Mouse (Mus musculus) cerebellum, postnatal 4 days (tissue): ENCODE data around the gene Unc45a.

Experiments
- DNase-seq, 2 experiments: peaks; one replicate each; pipeline ENCODE4 v3.0.0; 2022; ENCODE audit warnings: low spot score in 2 of 2, mixed read lengths in 1 of 2

Gene Unc45a

DNA sequence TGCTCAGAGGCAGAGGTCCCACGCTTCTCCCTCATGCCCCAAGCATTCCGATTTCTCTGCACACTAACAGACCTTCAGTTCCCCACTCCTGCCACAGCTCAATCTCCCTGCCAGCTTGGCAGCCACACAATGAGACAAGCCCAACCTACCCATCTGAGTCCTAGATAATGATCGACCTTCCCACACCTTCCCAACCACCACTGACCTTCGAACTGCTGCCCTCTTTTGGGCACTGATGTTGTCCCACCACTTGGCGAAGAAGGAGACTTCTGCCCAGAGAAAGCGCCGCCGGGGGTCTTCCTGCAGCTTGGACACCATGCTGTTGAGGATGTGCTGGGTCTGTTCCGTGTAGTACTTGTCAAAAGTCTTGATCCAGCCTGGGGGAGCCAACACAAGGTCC lies 27.2 kb upstream of the Unc45a start:
- DNase-seq: no peak

DNA sequence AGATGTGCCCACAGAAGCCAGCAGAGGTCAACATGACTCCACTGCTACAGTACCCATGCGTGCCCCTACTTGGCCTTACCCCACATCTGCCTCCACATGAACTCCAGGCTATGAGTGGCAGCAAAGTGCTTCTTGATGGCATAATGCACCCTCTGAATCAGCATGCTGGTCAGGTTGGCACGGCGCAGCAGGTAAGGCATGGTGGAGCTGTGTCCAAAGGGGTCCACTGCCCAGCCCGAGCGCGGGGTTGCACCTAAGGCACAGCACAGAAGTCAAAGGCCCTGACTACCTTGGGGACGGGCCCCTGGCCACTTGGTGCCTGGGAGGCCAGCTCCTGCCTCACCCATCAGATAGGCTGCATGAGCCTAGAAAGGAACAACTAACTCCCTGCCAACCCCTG lies 26.4 kb upstream of the Unc45a start:
- no peak for DNase-seq

DNA sequence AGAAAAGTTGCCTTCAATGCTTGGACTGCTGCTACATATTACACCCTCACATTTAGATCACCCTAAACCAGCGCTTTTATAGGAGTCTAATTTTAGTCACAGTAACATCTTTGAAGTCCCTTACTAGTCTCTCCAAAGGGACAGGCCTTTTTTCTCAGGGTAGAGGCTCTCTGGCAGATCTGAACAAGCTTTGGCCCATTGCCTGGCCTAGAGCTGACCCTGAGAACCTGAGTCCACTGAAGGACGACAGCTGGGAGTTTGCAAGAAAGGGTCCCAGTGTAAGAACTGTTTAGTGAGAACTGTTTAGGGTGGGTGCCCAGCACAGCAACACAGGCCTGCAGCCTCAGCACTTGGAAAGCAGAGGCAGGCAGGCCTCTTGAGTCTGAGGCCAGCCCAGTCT lies 25.0 kb upstream of the Unc45a start:
- DNase-seq: no peak

DNA sequence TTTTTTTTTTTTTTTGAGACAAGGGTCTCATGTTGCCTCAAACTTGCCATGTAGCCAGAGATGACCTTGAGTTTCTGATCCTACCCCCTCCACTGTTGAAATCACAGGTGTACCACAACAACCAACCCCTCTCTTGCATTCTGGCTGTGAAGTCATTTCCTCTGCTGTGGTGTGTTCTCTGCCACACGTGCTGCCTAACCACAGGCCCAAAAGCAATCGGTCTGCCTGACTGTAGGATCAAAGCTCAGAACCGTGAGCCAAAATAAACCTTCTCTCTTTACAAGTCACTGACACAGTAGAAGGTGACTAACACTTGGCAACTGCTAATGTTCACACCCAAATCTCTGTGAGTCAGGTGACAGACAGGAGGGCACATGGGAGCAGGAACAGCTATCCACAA lies 19.6 kb upstream of the Unc45a start:
- DNase-seq: no peak

DNA sequence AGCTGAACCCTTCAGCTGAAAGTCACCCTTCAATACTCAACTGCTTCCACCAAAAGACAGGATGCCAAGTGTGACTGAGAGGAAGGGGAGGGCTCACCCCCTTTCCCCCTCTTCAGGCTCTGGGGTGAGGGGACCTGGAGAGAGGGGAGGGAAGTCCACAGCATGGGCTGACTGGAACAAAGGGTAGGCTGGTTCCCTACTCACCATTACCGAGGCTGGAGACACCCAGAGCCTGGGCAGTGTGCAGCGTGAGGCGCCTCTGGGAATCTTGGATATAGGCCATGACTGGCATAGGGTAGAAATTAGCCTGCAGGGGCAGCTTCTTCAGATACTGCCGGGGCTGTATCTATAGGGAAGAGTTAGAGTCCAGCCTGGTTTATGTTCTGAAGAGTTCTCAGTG lies 17.2 kb upstream of the Unc45a start:
- DNase-seq: no peak

DNA sequence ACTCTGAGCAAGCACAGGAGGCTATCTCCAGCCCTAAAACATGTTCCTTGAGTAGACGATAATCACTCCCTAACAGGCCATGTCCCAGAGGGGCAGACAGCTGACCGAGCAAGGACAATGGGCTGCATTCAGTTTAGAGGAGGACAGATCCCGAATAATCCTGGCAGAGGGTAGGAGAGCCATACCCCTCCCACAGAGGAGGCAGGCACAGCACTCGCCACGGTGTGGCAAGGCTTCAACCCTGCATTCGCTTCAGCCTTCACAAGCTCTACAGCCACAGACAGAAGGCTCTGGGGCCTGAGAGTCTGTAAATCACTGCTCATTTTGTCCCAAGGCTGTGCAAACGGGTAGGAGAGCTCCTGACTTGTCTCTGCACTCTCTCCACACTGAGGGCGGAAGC lies 16.4 kb upstream of the Unc45a start:
- no peak for DNase-seq

DNA sequence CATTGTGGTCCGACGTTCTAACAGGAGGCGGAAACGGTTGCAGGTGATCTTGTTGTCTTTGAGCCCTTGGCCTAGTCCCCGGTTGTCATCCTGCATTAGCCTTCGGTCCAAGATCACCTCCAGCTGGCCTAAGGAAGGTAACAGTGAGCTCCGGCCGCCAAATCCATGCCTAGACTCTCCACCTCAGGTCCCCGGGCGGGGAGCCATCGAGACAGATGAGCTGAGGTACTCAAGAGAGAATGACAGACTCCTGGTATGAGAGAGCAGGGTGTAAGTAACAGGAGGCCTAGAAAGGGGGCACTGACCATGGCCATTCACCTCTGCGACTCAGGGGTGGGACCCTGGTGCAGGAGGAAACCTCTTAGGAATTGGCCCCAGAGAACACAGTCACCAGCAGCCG lies 15.5 kb upstream of the Unc45a start:
- DNase-seq: no peak

DNA sequence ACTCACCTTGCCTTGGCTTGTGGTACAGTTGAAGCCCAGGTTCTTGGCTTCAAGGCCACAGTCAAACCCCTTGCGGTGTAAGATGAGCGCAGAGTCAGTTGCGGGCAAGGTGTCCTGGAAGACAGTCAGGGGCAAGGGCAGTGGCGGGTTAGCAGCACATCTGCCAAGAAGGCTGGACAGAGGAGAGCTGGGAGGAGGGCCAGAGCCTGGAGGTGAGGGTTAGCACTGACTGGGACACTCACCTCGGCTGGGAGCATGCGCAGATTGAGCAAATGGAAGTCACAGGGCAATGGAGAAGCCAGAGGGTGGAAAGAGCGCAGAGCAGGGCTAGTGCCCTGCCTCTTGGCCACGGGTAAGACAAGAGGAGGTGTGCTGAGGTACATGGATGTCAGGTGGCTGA lies 12.1 kb upstream of the Unc45a start:
- no peak for DNase-seq

DNA sequence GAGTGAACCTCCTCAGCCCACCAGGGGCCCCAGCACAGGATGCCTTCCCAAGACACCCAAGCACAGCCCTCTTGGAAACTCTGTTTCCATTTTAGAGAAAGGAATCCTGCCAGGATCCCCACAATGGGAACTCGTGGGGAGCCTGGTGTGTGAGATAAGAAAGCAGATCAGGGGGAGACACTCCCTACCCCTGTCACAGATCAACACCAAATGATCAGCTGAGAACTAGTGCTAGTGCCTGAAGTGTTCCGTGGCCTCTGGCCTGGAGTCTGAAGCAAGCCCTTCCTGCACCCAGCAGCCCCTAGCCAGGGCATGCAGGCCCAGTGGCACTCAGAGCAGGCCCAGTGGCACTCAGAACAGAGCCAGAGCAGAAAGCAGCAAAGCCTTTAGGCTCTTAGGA lies 10.0 kb upstream of the Unc45a start:
- DNase-seq: no peak

DNA sequence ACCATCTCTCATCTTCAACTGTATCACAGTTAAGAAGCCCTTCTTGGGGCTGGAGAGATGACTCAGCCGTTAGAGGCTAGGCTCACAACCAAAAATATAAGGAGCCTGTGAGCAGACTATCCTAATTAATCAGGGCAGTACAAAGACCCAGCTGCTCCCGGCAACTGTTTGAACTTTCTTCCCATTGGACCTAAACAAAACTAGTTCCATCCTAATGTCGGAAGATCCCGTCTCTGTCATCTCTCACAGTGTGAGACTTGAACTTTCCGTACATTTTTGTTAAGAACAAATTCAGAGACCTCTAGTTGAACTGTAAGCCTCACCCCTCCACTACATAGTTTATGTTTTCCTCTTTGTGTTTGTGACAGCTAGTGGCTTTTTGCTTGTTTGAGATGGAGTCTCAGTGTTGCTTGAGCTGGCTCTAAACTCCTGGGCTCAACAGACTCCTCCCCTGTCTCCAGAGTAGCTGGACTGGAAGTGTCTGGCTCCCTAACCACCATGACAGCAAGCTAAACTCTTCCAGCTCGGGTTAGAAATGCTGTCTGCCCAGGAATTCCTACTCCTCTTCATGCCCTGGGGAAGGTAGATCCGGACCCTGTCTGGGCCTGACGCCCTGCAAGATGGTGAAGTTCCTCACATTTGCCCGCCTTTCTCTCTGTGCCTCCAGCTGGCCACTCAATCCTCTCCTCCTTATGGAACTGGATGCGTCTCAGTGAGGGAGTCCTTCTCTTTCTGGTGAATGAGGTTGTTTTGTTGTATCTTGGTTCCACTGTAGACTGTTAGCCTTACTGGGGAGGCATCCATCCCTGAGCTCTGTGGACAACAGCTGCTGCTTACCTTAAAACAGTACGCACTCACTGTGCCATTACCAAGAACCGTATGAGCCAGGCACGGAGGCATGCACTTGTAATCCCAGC lies 7.1 kb upstream of the Unc45a start:
- no peak for DNase-seq

DNA sequence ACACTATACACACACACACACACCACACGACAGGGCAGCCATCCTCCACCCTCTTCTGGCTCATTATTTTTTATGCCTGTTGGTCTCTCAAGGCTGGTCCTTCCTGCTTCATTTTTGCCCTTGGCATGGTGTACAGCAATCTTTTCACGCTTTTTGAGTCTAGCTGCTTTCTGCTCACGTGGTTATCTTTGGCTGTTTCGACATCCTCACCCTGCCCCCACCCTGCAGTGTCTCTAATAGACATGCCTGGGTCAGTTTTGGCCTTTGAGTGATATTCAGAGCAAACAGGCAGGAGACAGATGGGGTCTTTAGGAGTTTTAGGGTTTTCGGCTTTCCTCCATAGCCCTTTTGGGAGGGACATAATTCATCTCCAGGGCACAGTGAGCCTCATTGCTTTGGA lies 6.0 kb upstream of the Unc45a start:
- DNase-seq: no peak

DNA sequence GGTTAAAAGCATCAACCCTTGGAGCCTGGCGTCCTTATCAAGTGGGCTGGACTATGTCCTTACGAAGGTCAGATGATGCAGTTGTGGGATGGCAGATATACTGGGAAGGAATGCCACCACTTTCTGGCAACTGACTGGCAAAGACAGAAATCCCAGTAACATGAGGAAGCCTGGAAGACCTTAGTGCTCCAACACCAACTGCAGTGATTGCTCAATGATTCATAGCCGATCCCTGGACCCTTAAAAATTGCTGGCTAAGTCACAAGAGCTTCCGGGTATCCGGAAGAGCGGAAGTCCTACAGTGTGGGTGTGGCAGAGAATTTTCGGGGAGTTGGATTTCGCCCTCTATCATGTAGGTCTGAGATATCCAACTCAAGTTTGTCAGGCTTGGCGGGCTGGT lies 5.4 kb upstream of the Unc45a start:
- DNase-seq: no peak

DNA sequence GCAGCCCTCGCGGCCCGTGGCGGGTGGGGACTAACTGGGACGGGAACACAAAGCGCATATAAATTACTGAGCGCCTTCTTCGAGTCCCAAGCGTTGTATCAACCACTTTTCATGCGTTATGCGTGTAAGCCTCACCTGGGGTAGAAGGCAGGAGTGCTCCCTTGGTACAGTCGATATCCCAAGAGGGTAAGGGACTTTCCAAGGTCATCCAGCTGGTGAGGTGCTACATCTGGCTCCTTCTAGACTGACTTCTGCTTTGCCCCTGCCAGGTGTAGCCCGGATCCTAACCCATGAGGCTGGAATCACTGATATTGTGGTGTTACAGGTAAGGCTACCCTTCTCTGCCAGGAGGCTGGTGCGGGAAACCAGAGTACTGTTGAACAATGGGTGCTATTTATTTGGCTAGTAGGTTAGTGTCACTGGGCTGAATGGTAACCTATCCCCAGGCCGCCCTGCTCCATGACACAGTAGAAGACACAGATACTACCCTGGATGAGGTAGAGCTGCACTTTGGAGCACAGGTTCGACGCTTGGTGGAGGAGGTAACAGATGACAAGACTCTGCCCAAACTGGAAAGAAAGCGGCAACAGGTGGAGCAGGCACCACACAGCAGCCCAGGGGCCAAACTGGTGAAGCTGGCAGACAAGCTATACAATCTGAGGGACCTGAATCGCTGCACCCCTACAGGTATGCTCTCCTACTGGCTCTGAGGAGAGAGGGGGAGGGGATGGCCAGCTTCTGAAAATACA lies 2.6 kb upstream of the Unc45a start:
- DNase-seq: no peak

DNA sequence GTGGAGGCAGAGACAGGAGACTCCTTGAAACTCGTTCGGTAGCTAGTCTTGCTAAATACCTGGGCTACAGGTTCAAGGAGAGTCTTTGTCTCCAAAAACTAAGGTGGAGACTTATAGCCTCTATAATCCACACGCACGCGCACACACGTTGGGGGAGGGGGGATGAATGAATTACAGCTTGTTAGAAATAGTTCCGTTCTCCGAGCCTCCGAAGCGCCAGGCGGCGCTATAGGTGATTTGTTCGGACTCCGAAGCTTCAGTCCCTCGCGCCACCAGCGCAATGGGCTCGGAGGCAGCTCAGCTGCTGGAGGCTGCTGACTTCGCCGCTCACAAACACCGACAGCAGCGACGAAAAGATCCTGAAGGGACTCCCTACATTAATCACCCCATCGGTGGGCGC lies 2.1 kb upstream of the Unc45a start, which contains the start of gene Hddc3:
Gene Hddc3 (plus strand): TSS at position 247 of the 400 bp plus-strand sequence.
- peak; percentile 91 to 97 for DNase-seq

DNA sequence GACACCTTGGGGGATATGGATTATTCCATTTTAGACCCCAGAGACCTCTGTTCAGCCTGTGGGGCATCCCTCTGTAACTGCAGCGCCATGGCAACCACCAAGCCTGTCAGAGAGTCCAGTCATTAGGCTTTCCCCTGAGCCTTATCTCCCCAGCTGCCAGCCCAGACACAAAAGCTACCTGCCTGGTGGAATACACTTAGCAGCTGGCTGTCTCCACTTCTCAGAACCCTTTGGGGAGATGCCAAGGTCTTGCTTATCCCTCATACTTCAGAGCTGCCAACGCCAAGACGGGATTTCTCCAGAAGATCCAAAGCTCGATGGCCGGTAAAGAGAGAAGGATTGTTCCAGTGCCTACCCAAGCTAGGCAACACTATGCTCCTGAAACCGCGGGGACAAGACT lies 988 bp upstream of the Unc45a start:
- DNase-seq: no peak

DNA sequence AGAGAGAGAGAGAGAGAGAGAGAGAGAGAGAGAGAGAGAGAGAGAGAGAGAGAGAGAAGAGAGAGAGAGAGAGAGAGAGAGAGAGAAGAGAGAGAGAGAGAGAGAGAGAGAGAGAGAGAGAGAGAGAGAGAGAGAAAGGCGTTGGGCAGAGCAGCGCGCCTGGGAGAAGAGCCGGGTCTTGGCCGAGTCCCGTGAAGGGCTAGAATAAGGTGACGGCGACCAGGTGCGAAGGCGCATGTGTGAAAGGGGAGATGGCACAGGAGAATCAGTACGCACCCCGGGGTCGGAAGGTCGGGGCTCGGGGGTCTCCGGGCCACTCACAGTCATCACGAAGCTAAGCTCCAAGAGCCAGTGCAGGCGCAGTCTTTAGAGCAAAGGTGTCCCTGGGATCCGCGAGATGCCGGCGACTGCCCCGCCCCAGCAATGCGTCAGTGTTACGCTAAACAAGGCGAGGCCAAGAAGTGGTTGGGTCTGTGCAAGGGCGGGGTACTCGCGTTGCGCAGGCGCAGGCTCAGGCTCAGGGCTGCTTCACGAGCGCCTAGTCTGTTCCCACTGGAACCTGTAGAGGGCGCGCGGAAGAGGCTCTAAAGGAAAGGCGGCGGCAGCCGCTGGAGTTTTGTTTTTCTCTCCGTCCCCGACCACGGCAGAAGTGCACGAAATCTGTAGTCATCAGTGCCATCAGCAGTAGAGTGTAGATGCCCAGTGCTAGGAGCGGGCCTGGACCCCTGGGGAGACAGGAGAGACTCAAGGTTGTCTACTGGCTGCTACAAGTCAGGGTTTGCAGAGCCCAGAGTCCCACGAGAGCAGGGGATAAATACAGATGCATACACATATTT lies 794 bp downstream of the Unc45a start:
- DNase-seq: peak; percentile 95 to 98

DNA sequence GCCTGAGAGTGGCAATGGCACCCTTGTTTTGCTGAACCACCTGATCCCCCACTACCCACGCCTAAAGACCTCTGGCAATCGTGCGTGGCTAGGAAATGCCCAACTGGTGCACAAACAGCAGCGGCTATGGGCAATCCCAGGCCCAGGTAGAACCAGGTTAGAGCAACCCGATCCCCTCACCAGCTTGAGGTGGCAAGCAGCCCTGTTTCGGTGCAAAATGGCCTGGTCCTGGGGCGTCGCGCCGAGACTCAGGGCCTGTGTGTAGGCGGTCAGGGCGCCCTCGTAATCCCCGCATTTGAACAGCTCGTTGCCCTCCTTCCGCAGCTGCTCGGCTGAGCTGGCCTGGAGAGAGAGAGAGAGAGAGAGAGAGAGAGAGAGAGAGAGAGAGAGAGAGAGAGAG lies 1.4 kb downstream of the Unc45a start:
- DNase-seq: peak in 1 of 2 experiments; percentile 40

DNA sequence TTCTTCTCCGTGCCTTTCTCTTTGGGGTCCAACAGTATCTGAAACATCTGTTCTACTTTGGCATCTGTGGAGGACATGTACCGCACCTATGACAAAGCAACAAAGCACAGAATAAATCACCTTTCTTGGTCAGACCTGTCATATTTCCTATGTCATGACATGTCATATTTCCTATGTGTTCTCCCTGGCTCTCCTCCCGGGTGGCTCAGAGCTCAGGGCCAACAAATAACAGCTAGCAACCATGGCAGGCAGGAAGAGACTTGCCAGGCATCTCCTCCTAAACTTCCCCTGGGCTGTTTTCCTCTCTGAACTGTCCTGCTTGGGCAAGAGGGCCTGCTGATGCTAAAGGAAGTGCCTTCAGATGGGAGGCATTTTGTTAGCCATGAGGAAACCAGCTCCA lies 3.9 kb downstream of the Unc45a start:
- DNase-seq: no peak

DNA sequence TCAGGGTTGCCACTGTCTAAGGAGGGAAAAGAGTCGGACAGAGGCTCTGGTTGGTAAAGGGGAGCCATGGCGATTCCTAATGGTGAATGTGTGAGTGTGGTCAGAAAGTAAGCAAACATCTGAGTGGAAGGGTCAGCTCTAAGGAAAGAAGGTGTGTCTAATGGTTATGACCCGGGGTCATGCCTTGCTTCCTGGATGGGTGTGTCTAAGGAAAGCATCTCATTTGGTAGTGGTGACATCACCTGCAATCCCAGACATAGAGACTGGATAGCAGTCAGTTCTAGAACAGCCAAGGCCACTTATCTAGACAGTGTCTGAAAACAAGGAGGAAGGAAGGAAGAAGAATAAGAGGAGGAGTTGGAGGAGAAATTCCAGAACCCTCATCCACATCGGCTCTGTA lies 6.0 kb downstream of the Unc45a start:
- DNase-seq: no peak

DNA sequence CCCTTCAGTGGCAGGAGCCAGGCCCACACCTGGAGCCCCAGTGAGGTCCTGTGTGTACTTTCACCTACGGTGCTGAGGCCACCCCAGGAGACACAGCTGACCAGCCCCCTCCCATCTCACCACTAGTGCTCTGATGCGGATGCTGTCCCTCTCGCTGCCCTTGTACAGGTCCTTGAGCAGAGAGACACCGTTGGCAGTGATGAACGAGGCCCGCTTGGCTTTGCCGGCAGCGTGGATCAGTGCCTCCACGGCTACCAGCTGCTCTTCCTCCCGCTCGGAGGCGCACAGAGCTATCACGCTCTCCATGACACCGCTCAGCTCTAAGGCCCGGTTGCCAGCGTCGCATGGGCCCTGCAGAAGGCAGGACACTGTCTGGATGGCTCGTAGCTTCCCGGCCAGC lies 9.4 kb downstream of the Unc45a start:
- no peak for DNase-seq

DNA sequence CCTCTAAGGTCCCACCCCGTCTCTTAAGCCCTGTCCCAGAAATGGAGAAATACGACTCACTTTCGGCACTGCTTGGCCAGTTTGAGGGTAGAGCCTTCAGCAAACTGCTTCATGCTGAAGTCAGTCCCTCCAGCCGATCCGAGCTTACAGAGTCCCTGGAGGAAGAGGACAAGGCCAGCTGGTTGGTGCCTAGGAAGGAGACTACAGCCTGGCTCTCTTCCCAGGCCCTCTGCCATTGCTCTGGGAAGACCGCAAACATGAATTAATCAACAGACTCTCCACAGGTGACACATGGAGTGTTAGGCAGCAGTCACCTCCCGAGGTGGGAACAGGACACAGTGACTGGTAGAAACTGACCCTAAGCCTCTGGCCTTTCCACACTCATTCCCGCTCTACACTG lies 10.5 kb downstream of the Unc45a start:
- no peak for DNase-seq

DNA sequence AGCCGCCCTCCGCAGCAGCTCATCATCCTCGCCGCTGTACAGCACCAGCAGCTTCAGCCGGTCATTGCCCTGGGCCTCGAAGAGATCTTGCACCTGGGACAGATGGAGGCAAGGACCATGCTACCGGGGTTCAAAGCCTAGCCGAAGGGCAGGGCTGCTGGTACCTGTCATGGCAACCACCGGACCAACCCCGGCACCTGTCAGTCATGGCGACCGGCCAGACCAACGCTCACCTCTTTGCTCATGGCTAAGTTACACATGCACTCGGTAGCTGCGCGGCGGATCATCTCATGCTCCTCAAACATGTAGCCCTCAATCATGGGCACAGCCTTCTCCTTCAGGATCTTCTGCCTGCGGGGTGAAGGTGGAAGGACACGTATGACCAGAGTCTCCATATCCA lies 14.7 kb downstream of the Unc45a start:
- DNase-seq: no peak
